Mouse (Mus musculus): ENCODE measurements around the gene Usp28.

- TF ChIP-seq POLR2A (IDR thresholded peaks at IDR 0.05; ENCODE audit: extremely low read depth, insufficient read depth, low read length) (no peak), CTCF (IDR thresholded peaks at IDR 0.05; ENCODE audit: extremely low read depth, insufficient read depth, low read length) (no peak)
These were observed 23.9 kb upstream of the Usp28 start for GRCm38 (mm10) chr9:48961314-48961713.
